Mouse (Mus musculus) erythroid progenitor cell, adult 5-6 weeks (primary cell): Measurements from ENCODE around the gene Src. TPM values are rescaled to one million over a fixed set of nuclear protein-coding genes. Genes with fewer than 3 reads are reported as not detected.
"Not testable (repeated sequence)": the region's sequence is repeated elsewhere in the genome, so short reads cannot be mapped to it uniquely, and the experiment has no call there.

ENCODE experiments used
- ATAC-seq: replicated peaks from 2 replicates; pipeline ENCODE4 v1.8.0; 2016; ENCODE audit warnings: moderate number of reproducible peaks, mild to moderate bottlenecking, moderate TSS enrichment, inconsistent platforms; ENCODE audit not compliant: poor library complexity, low FRiP score, severe bottlenecking
- total RNA-seq, 2 experiments: library from RNA; stranded (forward) in 1 of 2; stranded (reverse) in 1 of 2; fragments of 150-400 nt in 1 of 2; fragments of 186-747, 209-891 nt in 1 of 2; gene quantifications; 2 replicates each; pipeline versions ENCODE4 v1.2.3 to v1.2.4; 2015 to 2017; ENCODE audit warnings: low replicate concordance in 2 of 2

Src gene
- total RNA-seq, 2 experiments from 2014 or later = 0.42 to 1.1 TPM

GRCm38 (mm10) chr2:157468130-157468796 lies 50.0 kb downstream of the Src start:
- ATAC-seq = peak; percentile 49; the same call in 1 of the 2 replicates

DNA sequence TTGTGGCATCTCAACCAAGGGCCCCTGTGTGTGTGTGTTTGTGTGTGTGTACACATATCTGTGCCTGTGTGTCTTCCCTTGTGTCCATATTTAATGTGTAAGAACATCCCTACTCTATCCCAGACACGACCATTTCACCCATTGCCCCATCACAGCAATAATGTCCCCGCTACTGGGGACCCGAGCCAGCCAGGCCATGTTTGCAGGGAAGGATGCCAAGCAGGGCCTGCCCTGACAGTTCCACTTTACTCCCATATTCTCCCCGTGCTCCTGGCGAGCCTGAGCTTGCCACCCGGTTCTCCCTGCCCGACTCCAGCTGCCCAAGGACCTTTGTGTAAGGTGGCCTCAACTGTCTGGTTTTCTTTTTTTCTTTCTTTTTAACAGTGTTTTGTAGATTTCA lies 53.0 kb downstream of the Src start:
- no peak for ATAC-seq

DNA sequence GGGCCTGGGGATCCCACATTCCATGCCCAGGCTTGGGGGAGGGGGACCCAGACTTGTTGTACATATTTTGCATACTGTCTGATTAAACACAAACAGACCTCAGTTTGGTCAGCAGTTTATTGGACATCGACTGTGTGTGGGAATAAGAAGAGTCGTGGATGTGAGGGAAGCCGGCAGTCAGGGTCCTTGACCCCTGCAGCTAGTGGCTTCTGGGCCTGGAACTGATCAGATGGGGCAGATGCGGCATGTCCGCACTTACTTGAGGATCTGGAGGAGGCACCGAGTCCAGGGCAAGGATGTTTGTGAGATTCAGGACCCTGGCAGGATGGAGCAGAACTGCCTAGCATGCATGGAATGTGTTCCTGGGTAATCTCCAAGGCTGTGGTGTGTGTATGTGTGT lies 53.5 kb downstream of the Src start:
- ATAC-seq = no peak

- no peak for ATAC-seq
These were observed 54.2 kb downstream of the Src start for GRCm38 (mm10) chr2:157472469-157472868.

- ATAC-seq = no peak
These were observed 56.1 kb downstream of the Src start for GRCm38 (mm10) chr2:157474269-157474729.

GRCm38 (mm10) chr2:157475437-157476379 lies 57.5 kb downstream of the Src start:
- no peak for ATAC-seq

DNA sequence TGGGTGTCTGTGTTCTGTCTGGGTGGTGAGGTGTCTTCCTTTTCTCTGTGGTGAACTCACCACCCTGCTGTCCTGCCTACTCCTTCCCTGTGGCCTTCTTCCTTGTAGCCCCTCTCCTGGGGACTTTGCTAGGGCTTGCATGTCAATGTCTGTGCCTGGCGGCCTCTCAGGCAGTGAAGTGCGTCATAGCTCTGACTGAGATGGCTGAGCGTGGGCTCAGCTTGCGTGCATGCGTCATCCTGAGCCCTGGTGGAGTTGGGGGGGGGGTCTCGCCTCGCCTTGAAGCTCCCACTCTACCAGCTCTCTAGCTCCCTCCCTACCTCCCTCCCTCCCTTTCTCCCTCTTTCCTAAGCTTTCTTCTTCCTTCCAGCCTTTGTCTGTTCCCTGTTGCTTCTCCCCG lies 60.4 kb downstream of the Src start:
- ATAC-seq = no peak

- no peak for ATAC-seq
These were observed 61.8 kb downstream of the Src start for GRCm38 (mm10) chr2:157479858-157480568.

GRCm38 (mm10) chr2:157482729-157483128 lies 64.5 kb downstream of the Src start:
- no peak for ATAC-seq

DNA sequence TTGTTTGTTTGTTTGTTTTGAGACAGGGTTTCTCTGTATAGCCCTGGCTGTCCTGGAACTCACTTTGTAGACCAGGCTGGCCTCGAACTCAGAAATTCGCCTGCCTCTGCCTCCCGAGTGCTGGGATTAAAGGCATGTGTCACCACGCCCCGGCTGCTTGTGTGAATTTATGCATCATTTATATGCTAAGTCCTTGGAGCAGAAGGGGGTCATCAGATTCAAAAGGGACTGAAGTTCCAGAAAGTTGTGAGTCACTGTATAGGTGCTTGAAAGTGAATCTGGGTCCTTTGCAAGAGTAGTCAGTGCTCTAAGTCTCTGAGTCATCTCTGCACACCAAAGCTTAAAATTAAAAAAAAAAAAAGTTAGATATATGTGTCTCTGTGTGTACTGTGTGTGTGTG lies 68.3 kb downstream of the Src start:
- ATAC-seq = not testable (repeated sequence)

- ATAC-seq = no peak
These were observed 68.9 kb downstream of the Src start for GRCm38 (mm10) chr2:157486981-157487656.

DNA sequence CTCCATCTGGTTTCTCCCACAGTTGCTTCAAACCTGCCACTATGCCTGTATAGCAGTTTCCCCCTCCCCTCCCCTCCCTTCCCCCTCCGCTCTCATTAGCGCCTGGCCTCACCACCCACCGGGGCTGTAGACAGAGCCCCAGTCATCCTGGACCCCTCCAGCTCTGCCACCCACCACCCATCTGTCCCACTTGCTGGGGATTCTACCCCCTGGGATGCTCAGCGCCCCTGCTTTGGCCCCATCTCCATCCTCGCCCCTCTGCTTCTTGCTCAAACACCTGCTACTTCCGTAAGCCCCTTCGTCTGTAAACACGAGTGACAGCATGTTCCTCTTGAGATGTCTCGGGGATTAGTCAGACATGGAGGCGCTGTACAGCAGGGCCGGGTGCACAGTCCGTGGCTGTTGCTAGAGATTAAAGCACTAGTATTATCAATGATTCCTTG lies 69.5 kb downstream of the Src start:
- ATAC-seq = no peak

DNA sequence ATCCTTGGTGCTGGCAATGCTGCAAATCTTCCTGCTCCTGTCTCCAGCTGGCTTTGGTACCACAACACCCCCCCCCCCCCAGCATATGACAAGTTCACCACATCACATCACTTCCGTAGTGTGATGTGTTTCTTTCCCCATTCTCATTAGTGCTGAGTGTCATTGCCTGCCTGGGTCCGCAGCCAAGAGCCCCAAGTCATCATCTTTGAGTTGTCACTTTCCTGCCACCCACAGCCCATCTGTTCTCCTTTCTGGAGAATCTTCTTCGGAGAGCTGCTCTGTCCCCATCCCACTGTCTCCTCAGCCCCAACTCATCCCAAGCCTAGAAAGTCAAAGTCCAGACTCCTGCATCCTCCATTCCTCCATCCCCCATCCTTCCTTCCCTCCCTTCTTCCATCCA lies 75.0 kb downstream of the Src start:
- ATAC-seq = no peak

DNA sequence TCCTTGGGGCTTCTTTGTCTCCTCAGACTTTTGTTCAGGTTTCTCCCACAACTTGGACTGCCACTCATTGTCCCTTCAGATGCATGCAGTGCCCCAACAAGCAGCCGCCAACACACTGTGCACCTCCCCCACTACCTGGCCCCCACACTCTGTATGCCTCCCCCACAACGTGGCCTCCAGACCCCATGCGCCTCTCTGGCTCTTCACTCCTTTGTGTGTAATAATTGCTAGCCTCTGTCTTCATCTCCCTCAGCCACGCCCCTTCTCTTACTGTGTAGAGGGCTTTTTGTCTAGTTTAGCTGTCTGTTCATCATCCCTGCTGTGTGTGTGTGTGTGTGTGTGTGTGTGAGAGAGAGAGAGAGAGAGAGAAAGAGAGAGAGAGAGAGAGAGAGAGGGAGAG lies 80.3 kb downstream of the Src start:
- no peak for ATAC-seq

- ATAC-seq = no peak
These were observed 82.1 kb downstream of the Src start for GRCm38 (mm10) chr2:157500364-157500763.

DNA sequence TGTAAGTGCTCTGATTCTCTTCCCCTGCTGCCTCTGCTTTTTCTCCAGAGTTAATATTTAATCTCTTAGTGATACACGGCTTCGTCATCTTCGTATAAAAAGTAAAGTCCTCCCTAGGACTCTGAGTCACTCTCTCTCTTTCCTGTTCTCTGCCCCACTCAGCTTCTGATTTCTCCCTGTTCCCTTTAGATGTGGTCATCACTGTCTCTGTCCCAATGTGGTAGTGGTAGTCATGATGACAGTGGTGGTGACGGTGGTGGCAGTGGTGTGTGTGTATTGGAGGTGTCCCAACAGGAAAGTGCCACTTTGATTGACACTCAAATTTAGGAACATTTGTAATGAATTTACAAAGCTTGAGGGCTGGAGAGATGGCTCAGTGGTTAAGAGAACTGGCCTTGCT lies 83.1 kb downstream of the Src start:
- no peak for ATAC-seq

- no peak for ATAC-seq
These were observed 88.5 kb downstream of the Src start for GRCm38 (mm10) chr2:157506779-157507178.

GRCm38 (mm10) chr2:157509182-157509581 lies 90.9 kb downstream of the Src start:
- no peak for ATAC-seq

- ATAC-seq = no peak
These were observed 91.8 kb downstream of the Src start for GRCm38 (mm10) chr2:157510031-157510430.

DNA sequence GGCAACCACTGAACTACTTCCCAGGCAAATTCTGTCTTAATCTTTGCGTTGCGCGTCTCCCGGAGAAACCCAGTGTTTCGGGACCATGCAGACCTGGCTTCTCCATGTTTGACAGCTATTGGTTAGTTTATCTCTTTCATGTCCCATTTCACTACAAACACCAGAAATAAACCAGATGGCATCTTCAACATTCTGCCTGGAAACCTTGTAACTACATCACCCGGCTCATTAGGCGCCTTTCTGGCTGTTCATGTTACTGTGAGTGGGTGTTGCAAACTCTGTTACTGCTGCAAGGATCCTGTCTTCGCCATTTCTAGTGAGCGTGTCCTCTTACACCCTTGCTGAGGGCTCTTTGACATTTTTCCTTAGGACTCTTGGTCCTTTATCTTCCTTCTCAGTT lies 94.6 kb downstream of the Src start:
- ATAC-seq = no peak
